Mouse (Mus musculus) midbrain, embryonic 14.5 days (tissue): ENCODE data around the gene Pkd1. TPM values are rescaled to one million over a fixed set of nuclear protein-coding genes. Genes with fewer than 3 reads are reported as not detected.

Experiments used
- ATAC-seq: fragments of 200-750 bp; cut with Nextera tagmentation; 2 replicates; pipeline ENCODE4 v1.8.0; 2017; ENCODE audit warnings: moderate number of reproducible peaks, moderate library complexity; ENCODE audit not compliant: low FRiP score, low TSS enrichment
- DNase-seq: peaks from one replicate; pipeline ENCODE4 v3.0.0-alpha.2; 2015
- H3K27ac ChIP-seq: fragments of 300-500 bp; sonication (generic); replicated peaks from 2 replicates; pipeline ENCODE4 v1.5.1; 2014; ENCODE audit warnings: mild to moderate bottlenecking, low read depth, low read length, moderate library complexity
- H3K27me3 ChIP-seq: fragments of 300-500 bp; sonication (generic); 2 replicates; pipeline ENCODE4 v1.6.1; 2014; ENCODE audit warnings: low read length, control low read depth, mixed read lengths; ENCODE audit not compliant: control insufficient read depth, insufficient read depth
- H3K36me3 ChIP-seq: fragments of 300-500 bp; sonication (generic); 2 replicates; pipeline ENCODE4 v1.6.1; 2014; ENCODE audit warnings: low read length, control low read depth; ENCODE audit not compliant: control insufficient read depth, insufficient read depth
- H3K4me1 ChIP-seq: fragments of 300-500 bp; sonication (generic); 2 replicates; pipeline ENCODE4 v1.6.1; 2014; ENCODE audit warnings: mild to moderate bottlenecking, antibody characterized with exemption, low read length, control low read depth; ENCODE audit not compliant: control insufficient read depth, insufficient read depth
- H3K4me2 ChIP-seq: fragments of 300-500 bp; sonication (generic); 2 replicates; pipeline ENCODE4 v1.6.1; 2014; ENCODE audit warnings: mild to moderate bottlenecking, low read length, moderate library complexity
- H3K4me3 ChIP-seq: fragments of 300-500 bp; sonication (generic); replicated peaks from 2 replicates; pipeline ENCODE4 v1.5.1; 2014; ENCODE audit warnings: low read depth, low read length
- H3K9ac ChIP-seq: fragments of 300-500 bp; sonication (generic); replicated peaks from 2 replicates; pipeline ENCODE4 v1.6.1; 2014; ENCODE audit warnings: mild to moderate bottlenecking, low read length, moderate library complexity
- H3K9me3 ChIP-seq: fragments of 300-500 bp; sonication (generic); 2 replicates; pipeline ENCODE4 v1.6.1; 2016; ENCODE audit warnings: low read length, control low read depth, mixed read lengths; ENCODE audit not compliant: control insufficient read depth
- WGBS: fragments of 180-500 bp; shearing (Covaris S2); extraction: QIAGEN DNeasy Blood & Tissue Kit; methylation state at CpG from one replicate; pipeline ENCODE4 v1.1.7; 2014; 5-methylcytosine and 5-hydroxymethylcytosine counted together
- microRNA-seq: library from miRNA; unstranded; fragments of <30 nt; microRNA quantifications from one replicate; pipeline ENCODE4, GENCODE M21; 2016
- polyA plus RNA-seq: library from polyadenylated mRNA; unstranded; fragments of >200 nt; fragmentation: Nextera tagmentation; extraction: Ambion mirVana; gene quantifications from 2 replicates; pipeline ENCODE4 v1.2.1, GENCODE M21; 2014

Gene Pkd1
- polyA plus RNA-seq, 1 experiment from 2014 or later = 28.3 TPM

DNA sequence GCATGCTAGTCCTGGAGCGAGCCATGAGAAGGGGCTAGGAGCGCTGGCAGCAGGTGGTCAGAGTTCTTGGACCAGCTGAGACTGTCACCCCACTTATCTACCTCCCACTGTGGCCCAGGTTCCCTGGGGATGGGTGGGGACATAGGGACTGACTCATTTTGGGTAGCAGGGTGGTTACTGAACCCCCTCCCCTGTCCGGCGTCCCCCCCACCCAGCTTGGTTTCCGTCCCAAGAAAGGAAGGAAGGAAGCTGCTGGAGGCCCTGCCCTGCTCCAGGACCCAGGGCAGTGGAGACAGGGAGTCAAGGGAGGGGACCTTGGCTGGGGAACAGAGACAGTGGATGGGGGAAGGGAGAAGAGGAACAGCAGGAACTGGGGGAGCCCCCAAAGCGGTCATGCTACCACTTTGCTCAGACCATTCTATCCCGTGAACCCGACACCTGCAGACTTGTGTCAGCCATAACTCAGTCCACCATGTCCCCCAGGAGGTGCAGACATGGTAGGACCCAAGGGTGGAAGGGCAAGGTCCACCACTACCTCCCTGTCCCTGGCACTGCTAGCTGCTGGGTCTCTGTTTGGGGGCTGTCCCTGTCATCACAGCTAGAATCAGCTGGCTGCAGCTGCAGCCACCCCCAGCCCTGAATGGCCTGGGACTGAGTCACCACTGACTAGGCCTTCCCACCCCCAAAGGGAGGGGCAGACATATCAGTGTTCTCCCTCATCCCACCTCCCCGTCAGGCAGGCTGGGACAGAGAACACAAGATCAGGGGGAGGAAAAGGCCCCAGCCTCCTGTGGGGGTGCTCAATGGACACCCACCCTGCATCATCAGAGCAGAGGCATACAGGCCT lies 95.5 kb downstream of the Pkd1 start:
- H3K9ac ChIP-seq = no peak overlapping the region
- peak overlapping the region; percentile 26; the same call in 1 of the 2 replicates for H3K27ac ChIP-seq

DNA sequence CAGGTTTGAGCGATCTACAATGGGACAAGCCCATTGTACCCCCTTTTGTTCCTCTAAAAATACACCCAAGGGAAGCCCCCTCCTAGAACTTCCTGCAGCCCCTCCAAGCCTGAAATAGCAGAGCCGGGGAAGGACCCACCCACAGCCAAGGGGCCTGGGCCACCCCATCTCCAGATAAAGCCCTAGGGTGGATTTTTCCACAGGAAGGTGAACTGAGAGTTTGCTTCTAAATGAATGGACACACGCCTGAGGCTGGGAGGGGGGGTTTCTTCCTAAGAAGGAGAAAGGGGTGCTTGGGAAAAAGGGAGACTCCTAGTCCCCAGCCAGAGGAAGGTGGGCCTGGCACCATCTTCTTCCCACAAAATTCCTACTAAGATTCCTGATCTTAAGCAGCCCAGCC lies 96.3 kb downstream of the Pkd1 start:
- no peak overlapping the region for H3K9ac ChIP-seq
- H3K27me3 ChIP-seq = peaks cover 6% of the 10 kb centered on the region; the same call in 1 of the 2 replicates
- ATAC-seq (no peak), DNase-seq (no peak)
- H3K4me1 ChIP-seq = peaks cover 7% of the 10 kb centered on the region; the same call in 1 of the 2 replicates
- no peaks in the 10 kb centered on the region for H3K9me3 ChIP-seq
- H3K4me3 ChIP-seq = no peak overlapping the region
- WGBS = 80% methylated on average over 3 of the region's 3 CpGs
- no peak overlapping the region for H3K4me2 ChIP-seq
- no peaks in the 10 kb centered on the region for H3K36me3 ChIP-seq
- no peak overlapping the region for H3K27ac ChIP-seq

More for the DNA sequence above, 95.5 kb downstream of the Pkd1 start:
- Histone ChIP-seq H3K4me2 (no peak overlapping the region), H3K4me1 (peaks cover 4% of the 10 kb centered on the region; the same call in 1 of the 2 replicates), H3K27me3 (no peaks in the 10 kb centered on the region), H3K9me3 (no peaks in the 10 kb centered on the region), H3K36me3 (no peaks in the 10 kb centered on the region), H3K4me3 (no peak overlapping the region)
- no peak for ATAC-seq
- DNase-seq = no peak
- 84% methylated on average over 9 of the region's 9 CpGs for WGBS

Small RNA genes within 50 kb of the gene (microRNA-seq; reads per million reads assigned to microRNA genes)
- not detected for gene Gm24589

Other genes starting within 250 kb of the Pkd1 start
- gene Abca17, start 198.8 kb upstream of the Pkd1 start, polyA plus RNA-seq = 0.18 and 0.47 TPM in 2 replicates
- 26.2 and 31.4 TPM in 2 replicates for gene Abca3, start 197.9 kb upstream of the Pkd1 start, polyA plus RNA-seq
- gene Rnps1, start 135.3 kb upstream of the Pkd1 start, polyA plus RNA-seq = 331 and 345 TPM in 2 replicates
- 26.9 and 27.7 TPM in 2 replicates for gene Eci1, start 123.2 kb upstream of the Pkd1 start, polyA plus RNA-seq
- 4.2 and 6.1 TPM in 2 replicates for gene Dnase1l2, start 106.7 kb upstream of the Pkd1 start, polyA plus RNA-seq
- gene E4f1, start 79.5 kb upstream of the Pkd1 start, polyA plus RNA-seq = 22.7 and 22.8 TPM in 2 replicates
- 60.5 and 62.7 TPM in 2 replicates for gene Pgp, start 79.4 kb upstream of the Pkd1 start, polyA plus RNA-seq
- gene Bricd5, start 76.0 kb upstream of the Pkd1 start, polyA plus RNA-seq = 0.45 TPM in 1 of 2 replicates, not detected in the other
- gene Mlst8, start 70.8 kb upstream of the Pkd1 start, polyA plus RNA-seq = 36.2 and 43.0 TPM in 2 replicates
- 34.8 and 37.5 TPM in 2 replicates for gene Caskin1, start 61.2 kb upstream of the Pkd1 start, polyA plus RNA-seq
- 86.2 and 90.8 TPM in 2 replicates for gene Traf7, start 21.9 kb upstream of the Pkd1 start, polyA plus RNA-seq
- gene Rab26, start 15.6 kb upstream of the Pkd1 start, polyA plus RNA-seq = 4.9 and 6.5 TPM in 2 replicates
- gene Tsc2, start 82.8 kb downstream of the Pkd1 start, polyA plus RNA-seq = 79.5 and 89.5 TPM in 2 replicates
- 6.5 and 8.9 TPM in 2 replicates for gene Nthl1, start 82.8 kb downstream of the Pkd1 start, polyA plus RNA-seq
- gene Slc9a3r2, start 100.5 kb downstream of the Pkd1 start, polyA plus RNA-seq = 36.7 and 39.2 TPM in 2 replicates
- not detected in 2 replicates for gene Npw, start 108.6 kb downstream of the Pkd1 start, polyA plus RNA-seq
- gene Zfp598, start 119.9 kb downstream of the Pkd1 start, polyA plus RNA-seq = 22.8 and 24.5 TPM in 2 replicates
- gene Syngr3, start 140.1 kb downstream of the Pkd1 start, polyA plus RNA-seq = 147 and 169 TPM in 2 replicates
- gene Gfer, start 146.3 kb downstream of the Pkd1 start, polyA plus RNA-seq = 35.9 and 38.3 TPM in 2 replicates
- gene Noxo1, start 146.4 kb downstream of the Pkd1 start, polyA plus RNA-seq = 1.8 and 1.9 TPM in 2 replicates
- gene Tbl3, start 157.8 kb downstream of the Pkd1 start, polyA plus RNA-seq = 68.0 and 73.0 TPM in 2 replicates
- gene Rnf151, start 168.2 kb downstream of the Pkd1 start, polyA plus RNA-seq = 0.32 TPM in 1 of 2 replicates, not detected in the other
- 814 and 824 TPM in 2 replicates for gene Rps2, start 168.3 kb downstream of the Pkd1 start, polyA plus RNA-seq
- 282 and 319 TPM in 2 replicates for gene Ndufb10, start 174.6 kb downstream of the Pkd1 start, polyA plus RNA-seq
- not detected in 2 replicates for gene Rpl3l, start 178.0 kb downstream of the Pkd1 start, polyA plus RNA-seq
- 19.7 and 20.1 TPM in 2 replicates for gene Msrb1, start 186.8 kb downstream of the Pkd1 start, polyA plus RNA-seq
- not detected in 2 replicates for gene Hs3st6, start 203.2 kb downstream of the Pkd1 start, polyA plus RNA-seq